Mouse (Mus musculus): ENCODE results near the gene Dap. TPM values are rescaled to one million over a fixed set of nuclear protein-coding genes. Genes with fewer than 3 reads are reported as not detected.

Dap gene
- polyA plus RNA-seq, 1 experiment: 566 TPM

GRCm38 (mm10) chr15:31317056-31317805, 93.1 kb downstream of the Dap start:
- Histone ChIP-seq H3ac (ENCODE audit: control insufficient read depth, insufficient read length, low read depth) (no peak overlapping the region), H3K4me3 (ENCODE audit: insufficient read depth, poor library complexity, severe bottlenecking) (no peak overlapping the region), H3K27me3 (ENCODE audit: control insufficient read depth, insufficient read depth, insufficient read length) (no peaks in the 10 kb centered on the region), H3K36me3 (ENCODE audit: control insufficient read depth, insufficient read depth) (no peaks in the 10 kb centered on the region), H3K79me2 (ENCODE audit: control insufficient read depth, insufficient read depth) (no peaks in the 10 kb centered on the region), H3K79me3 (ENCODE audit: low read depth) (no peaks in the 10 kb centered on the region)
- no peak for TF ChIP-seq USF1 (IDR thresholded peaks at IDR 0.05; ENCODE audit: low read depth)
- TF ChIP-seq MYOG (IDR thresholded peaks at IDR 0.05; ENCODE audit: control insufficient read depth, extremely low read depth, insufficient read length): no peak
- TF ChIP-seq CTCF (IDR thresholded peaks at IDR 0.05; ENCODE audit: control insufficient read depth, insufficient read depth, insufficient read length): no peak
- no peak for TF ChIP-seq MAX (IDR thresholded peaks at IDR 0.05)
- TF ChIP-seq FOSL1 (IDR thresholded peaks at IDR 0.05; ENCODE audit: insufficient read depth, low read length, poor library complexity, severe bottlenecking): no peak

- no peaks in the 10 kb centered on the region for H3K27me3 ChIP-seq (ENCODE audit: control insufficient read depth, insufficient read depth, insufficient read length)
- no peak overlapping the region for H3ac ChIP-seq (ENCODE audit: control insufficient read depth, insufficient read length, low read depth)
- H3K79me3 ChIP-seq (ENCODE audit: low read depth): no peaks in the 10 kb centered on the region
- TF ChIP-seq CEBPB (IDR thresholded peaks at IDR 0.05; ENCODE audit: low read depth) (no peak), MYOD1 (IDR thresholded peaks at IDR 0.05; ENCODE audit: control insufficient read depth, insufficient read length, low read depth) (peak; percentile 77)
- peaks cover 4% of the 10 kb centered on the region for H3K36me3 ChIP-seq (ENCODE audit: control insufficient read depth, insufficient read depth)
- no peak overlapping the region for H3K4me3 ChIP-seq (ENCODE audit: insufficient read depth, poor library complexity, severe bottlenecking)
- H3K79me2 ChIP-seq (ENCODE audit: control insufficient read depth, insufficient read depth): no peaks in the 10 kb centered on the region
Observed at GRCm38 (mm10) chr15:31318158-31318955, 94.2 kb downstream of the Dap start.

DNA sequence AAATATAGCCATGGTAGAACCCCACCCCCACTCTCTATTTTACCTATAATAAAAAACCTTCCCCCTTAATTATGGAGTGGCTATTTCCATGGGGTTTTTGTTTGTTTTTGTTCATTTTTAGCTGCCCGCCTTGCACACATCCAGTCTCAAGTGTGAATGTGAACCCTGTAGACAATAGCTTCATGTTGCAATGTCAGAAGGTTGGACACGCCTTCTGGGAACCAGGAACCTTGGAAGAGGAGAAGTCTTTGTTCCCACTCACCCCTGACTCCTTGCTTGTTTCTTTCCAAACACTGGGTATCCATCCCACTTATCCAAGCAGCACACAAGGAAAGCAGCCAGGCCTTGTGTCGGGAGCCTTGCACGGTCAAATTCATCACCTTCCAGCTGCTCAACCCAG, 94.9 kb downstream of the Dap start:
- no peaks in the 10 kb centered on the region for H3K79me3 ChIP-seq (ENCODE audit: low read depth)
- peaks cover 7% of the 10 kb centered on the region for H3K36me3 ChIP-seq (ENCODE audit: control insufficient read depth, insufficient read depth)
- no peaks in the 10 kb centered on the region for H3K27me3 ChIP-seq (ENCODE audit: control insufficient read depth, insufficient read depth, insufficient read length)
- H3K79me2 ChIP-seq (ENCODE audit: control insufficient read depth, insufficient read depth): no peaks in the 10 kb centered on the region
- H3K4me3 ChIP-seq (ENCODE audit: insufficient read depth, poor library complexity, severe bottlenecking): no peak overlapping the region
- TF ChIP-seq FOSL1 (IDR thresholded peaks at IDR 0.05; ENCODE audit: insufficient read depth, low read length, poor library complexity, severe bottlenecking): no peak
- no peak for TF ChIP-seq MYOD1 (IDR thresholded peaks at IDR 0.05; ENCODE audit: control insufficient read depth, insufficient read length, low read depth)
- no peak for TF ChIP-seq CEBPB (IDR thresholded peaks at IDR 0.05; ENCODE audit: low read depth)
- no peak for TF ChIP-seq USF1 (IDR thresholded peaks at IDR 0.05; ENCODE audit: low read depth)
- TF ChIP-seq MYOG (IDR thresholded peaks at IDR 0.05; ENCODE audit: control insufficient read depth, extremely low read depth, insufficient read length): no peak
- TF ChIP-seq MAX (IDR thresholded peaks at IDR 0.05): no peak
- TF ChIP-seq CTCF (IDR thresholded peaks at IDR 0.05; ENCODE audit: control insufficient read depth, insufficient read depth, insufficient read length): no peak
- H3ac ChIP-seq (ENCODE audit: control insufficient read depth, insufficient read length, low read depth): no peak overlapping the region

GRCm38 (mm10) chr15:31320598-31321377, 96.7 kb downstream of the Dap start:
- no peak overlapping the region for H3ac ChIP-seq (ENCODE audit: control insufficient read depth, insufficient read length, low read depth)
- H3K27me3 ChIP-seq (ENCODE audit: control insufficient read depth, insufficient read depth, insufficient read length): no peaks in the 10 kb centered on the region
- TF ChIP-seq MYOG (IDR thresholded peaks at IDR 0.05; ENCODE audit: control insufficient read depth, extremely low read depth, insufficient read length): no peak
- TF ChIP-seq MYOD1 (IDR thresholded peaks at IDR 0.05; ENCODE audit: control insufficient read depth, insufficient read length, low read depth): no peak
- TF ChIP-seq FOSL1 (IDR thresholded peaks at IDR 0.05; ENCODE audit: insufficient read depth, low read length, poor library complexity, severe bottlenecking): no peak
- no peak for TF ChIP-seq CEBPB (IDR thresholded peaks at IDR 0.05; ENCODE audit: low read depth)
- no peak for TF ChIP-seq CTCF (IDR thresholded peaks at IDR 0.05; ENCODE audit: control insufficient read depth, insufficient read depth, insufficient read length)
- no peak for TF ChIP-seq USF1 (IDR thresholded peaks at IDR 0.05; ENCODE audit: low read depth)
- peaks cover 15% of the 10 kb centered on the region for H3K36me3 ChIP-seq (ENCODE audit: control insufficient read depth, insufficient read depth)
- no peak overlapping the region for H3K4me3 ChIP-seq (ENCODE audit: insufficient read depth, poor library complexity, severe bottlenecking)
- H3K79me2 ChIP-seq (ENCODE audit: control insufficient read depth, insufficient read depth): no peaks in the 10 kb centered on the region
- H3K79me3 ChIP-seq (ENCODE audit: low read depth): no peaks in the 10 kb centered on the region

DNA sequence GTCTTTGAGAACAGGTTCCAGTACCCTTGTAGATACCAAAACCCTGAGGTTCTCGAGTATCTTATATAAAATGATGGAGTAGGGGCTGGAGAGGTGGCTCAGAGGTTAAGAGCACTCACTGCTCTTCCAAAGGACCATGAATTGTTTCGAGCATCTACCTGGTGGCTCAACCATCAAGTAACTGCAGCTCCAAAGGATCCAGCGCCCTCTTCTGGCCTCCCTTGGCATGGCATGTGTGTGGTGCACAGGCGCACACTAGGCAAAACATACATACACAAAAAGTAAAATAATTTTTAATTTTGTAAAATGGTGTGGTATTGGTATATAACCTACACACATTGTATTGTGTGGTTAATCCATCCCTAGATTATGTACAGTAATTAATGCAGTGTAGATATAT, 99.6 kb downstream of the Dap start:
- H3ac ChIP-seq (ENCODE audit: control insufficient read depth, insufficient read length, low read depth): no peak overlapping the region
- H3K79me3 ChIP-seq (ENCODE audit: low read depth): peaks cover 8% of the 10 kb centered on the region
- TF ChIP-seq CTCF (IDR thresholded peaks at IDR 0.05; ENCODE audit: control insufficient read depth, insufficient read depth, insufficient read length): peak; percentile 3
- no peak for TF ChIP-seq USF1 (IDR thresholded peaks at IDR 0.05; ENCODE audit: low read depth)
- no peak for TF ChIP-seq MAX (IDR thresholded peaks at IDR 0.05)
- H3K27me3 ChIP-seq (ENCODE audit: control insufficient read depth, insufficient read depth, insufficient read length): no peaks in the 10 kb centered on the region
- peaks cover 15% of the 10 kb centered on the region for H3K36me3 ChIP-seq (ENCODE audit: control insufficient read depth, insufficient read depth)
- no peak overlapping the region for H3K4me3 ChIP-seq (ENCODE audit: insufficient read depth, poor library complexity, severe bottlenecking)
- H3K79me2 ChIP-seq (ENCODE audit: control insufficient read depth, insufficient read depth): peaks cover 17% of the 10 kb centered on the region

Other genes starting within 250 kb of the Dap start
- gene Ankrd33b, start 143.4 kb downstream of the Dap start, polyA plus RNA-seq (2012; fragmentation: generic; extraction: Trizol): 6.1 TPM
- 3.7 TPM for gene Ropn1l, start 229.4 kb downstream of the Dap start, polyA plus RNA-seq (2012; fragmentation: generic; extraction: Trizol)

All from C2C12 (cell line).